Mouse (Mus musculus) intestine, embryonic 16.5 days (tissue): ENCODE data around the gene Ywhab. TPM values are rescaled to one million over a fixed set of nuclear protein-coding genes. Genes with fewer than 3 reads are reported as not detected.

Experiments
- ATAC-seq: fragments of 200-750 bp; cut with Nextera tagmentation; 2 replicates; pipeline ENCODE4 v1.8.0; 2017; ENCODE audit warnings: moderate TSS enrichment, moderate library complexity
- H3K27ac ChIP-seq: fragments of 300-500 bp; sonication (generic); 2 replicates; pipeline ENCODE4 v1.5.1; 2014; ENCODE audit warnings: mild to moderate bottlenecking, low read length
- H3K27me3 ChIP-seq: fragments of 300-500 bp; sonication (generic); replicated peaks from 2 replicates; pipeline ENCODE4 v1.6.1; 2014; ENCODE audit warnings: low read length, control low read depth, mixed read lengths; ENCODE audit not compliant: control insufficient read depth, insufficient read depth
- H3K36me3 ChIP-seq: fragments of 300-500 bp; sonication (generic); 2 replicates; pipeline ENCODE4 v1.6.1; 2014; ENCODE audit warnings: low read length, control low read depth; ENCODE audit not compliant: control insufficient read depth, insufficient read depth
- H3K4me1 ChIP-seq: fragments of 300-500 bp; sonication (generic); 2 replicates; pipeline ENCODE4 v1.6.1; 2014; ENCODE audit warnings: low read length, control low read depth, mixed read lengths; ENCODE audit not compliant: control insufficient read depth, insufficient read depth
- H3K4me2 ChIP-seq: fragments of 300-500 bp; sonication (generic); 2 replicates; pipeline ENCODE4 v1.6.1; 2014; ENCODE audit warnings: low read depth, low read length, control low read depth
- H3K4me3 ChIP-seq: fragments of 300-500 bp; sonication (generic); 2 replicates; pipeline ENCODE4 v1.5.1; 2014; ENCODE audit warnings: mild to moderate bottlenecking, low read length
- H3K9ac ChIP-seq: fragments of 300-500 bp; sonication (generic); 2 replicates; pipeline ENCODE4 v1.6.1; 2014; ENCODE audit warnings: low read depth, low read length
- H3K9me3 ChIP-seq: fragments of 300-500 bp; sonication (generic); 2 replicates; pipeline ENCODE4 v1.6.1; 2016; ENCODE audit warnings: low read length, control low read depth; ENCODE audit not compliant: control insufficient read depth
- WGBS: fragments of 180-500 bp; shearing (Covaris S2); extraction: QIAGEN DNeasy Blood & Tissue Kit; methylation state at CpG from one replicate; pipeline ENCODE4 v1.1.7; 2014; 5-methylcytosine and 5-hydroxymethylcytosine counted together
- polyA plus RNA-seq: library from polyadenylated mRNA; unstranded; fragments of >200 nt; fragmentation: Nextera tagmentation; extraction: Ambion mirVana; gene quantifications from 2 replicates; pipeline ENCODE4 v1.2.1, GENCODE M21; 2015

The Ywhab gene
- polyA plus RNA-seq: 233 and 238 TPM in 2 replicates

GRCm38 (mm10) chr2:163994654-163994976 is at the start of gene Ywhab:
Ywhab (plus strand) TSS chr2:163994960.
- Histone ChIP-seq H3K4me1 (peaks cover 17% of the 10 kb centered on the region), H3K4me2 (peak within 1 kb of the TSS; percentile 73), H3K9me3 (no peaks in the 10 kb centered on the region), H3K36me3 (no peaks in the 10 kb centered on the region), H3K9ac (peak within 1 kb of the TSS; percentile 95), H3K27me3 (no peaks in the 10 kb centered on the region), H3K4me3 (peak within 1 kb of the TSS; percentile 94), H3K27ac (peak within 1 kb of the TSS; percentile 98)
- 0% methylated on average over 12 of the region's 14 CpGs for WGBS
- ATAC-seq: no peak

- Histone ChIP-seq H3K4me3 (no peak overlapping the region), H3K4me1 (no peaks in the 10 kb centered on the region), H3K9me3 (no peaks in the 10 kb centered on the region), H3K27me3 (no peaks in the 10 kb centered on the region), H3K9ac (no peak overlapping the region), H3K27ac (no peak overlapping the region), H3K4me2 (no peak overlapping the region), H3K36me3 (no peaks in the 10 kb centered on the region)
- ATAC-seq: no peak
- WGBS: 69% methylated on average over 15 of the region's 15 CpGs
These were observed 48.5 kb upstream of the Ywhab start for GRCm38 (mm10) chr2:163946221-163946620.

- H3K36me3 ChIP-seq: no peaks in the 10 kb centered on the region
- H3K4me3 ChIP-seq: no peak overlapping the region
- no peak for ATAC-seq
- H3K27me3 ChIP-seq: no peaks in the 10 kb centered on the region
- 70% methylated on average over 7 of the region's 7 CpGs for WGBS
- no peaks in the 10 kb centered on the region for H3K4me1 ChIP-seq
- no peaks in the 10 kb centered on the region for H3K9me3 ChIP-seq
- H3K4me2 ChIP-seq: no peak overlapping the region
- H3K9ac ChIP-seq: no peak overlapping the region
- H3K27ac ChIP-seq: no peak overlapping the region
These were observed 46.8 kb upstream of the Ywhab start for GRCm38 (mm10) chr2:163947976-163948375.

- 0 out of 2 replicates have a peak, but pooled peaks have one; percentile 36 for ATAC-seq
- Histone ChIP-seq H3K36me3 (no peaks in the 10 kb centered on the region), H3K4me3 (no peak overlapping the region), H3K9me3 (no peaks in the 10 kb centered on the region), H3K4me1 (no peaks in the 10 kb centered on the region), H3K4me2 (no peak overlapping the region), H3K27ac (no peak overlapping the region), H3K9ac (no peak overlapping the region), H3K27me3 (no peaks in the 10 kb centered on the region)
- 28% methylated on average over 4 of the region's 4 CpGs for WGBS
These were observed 43.0 kb upstream of the Ywhab start for GRCm38 (mm10) chr2:163951770-163952169.

- H3K4me2 ChIP-seq: no peak overlapping the region
- no peaks in the 10 kb centered on the region for H3K9me3 ChIP-seq
- 46% methylated on average over 7 of the region's 7 CpGs for WGBS
- no peak for ATAC-seq
- no peaks in the 10 kb centered on the region for H3K36me3 ChIP-seq
- no peaks in the 10 kb centered on the region for H3K27me3 ChIP-seq
- no peak overlapping the region for H3K27ac ChIP-seq
- H3K4me3 ChIP-seq: no peak overlapping the region
- H3K9ac ChIP-seq: no peak overlapping the region
- H3K4me1 ChIP-seq: no peaks in the 10 kb centered on the region
These were observed 41.0 kb upstream of the Ywhab start for GRCm38 (mm10) chr2:163953622-163954310.

- no peak overlapping the region for H3K4me2 ChIP-seq
- no peaks in the 10 kb centered on the region for H3K36me3 ChIP-seq
- no peak overlapping the region for H3K9ac ChIP-seq
- no peaks in the 10 kb centered on the region for H3K9me3 ChIP-seq
- H3K27ac ChIP-seq: no peak overlapping the region
- no peak overlapping the region for H3K4me3 ChIP-seq
- no peak for ATAC-seq
- H3K4me1 ChIP-seq: no peaks in the 10 kb centered on the region
- no peaks in the 10 kb centered on the region for H3K27me3 ChIP-seq
- 59% methylated on average over 18 of the region's 19 CpGs for WGBS
These were observed 29.9 kb upstream of the Ywhab start for GRCm38 (mm10) chr2:163964606-163965560.

GRCm38 (mm10) chr2:163965706-163966105 is 29.1 kb upstream of the Ywhab start:
- no peak for ATAC-seq
- Histone ChIP-seq H3K4me2 (no peak overlapping the region), H3K4me1 (no peaks in the 10 kb centered on the region), H3K9me3 (no peaks in the 10 kb centered on the region), H3K27ac (no peak overlapping the region), H3K36me3 (no peaks in the 10 kb centered on the region), H3K9ac (no peak overlapping the region), H3K4me3 (no peak overlapping the region), H3K27me3 (no peaks in the 10 kb centered on the region)
- 79% methylated on average over 7 of the region's 7 CpGs for WGBS

- Histone ChIP-seq H3K9me3 (no peaks in the 10 kb centered on the region), H3K9ac (no peak overlapping the region), H3K4me2 (no peak overlapping the region), H3K36me3 (no peaks in the 10 kb centered on the region), H3K27ac (no peak overlapping the region), H3K4me1 (no peaks in the 10 kb centered on the region), H3K27me3 (no peaks in the 10 kb centered on the region), H3K4me3 (no peak overlapping the region)
- 4% methylated on average over 5 of the region's 5 CpGs for whole genome bisulfite sequencing
- ATAC-seq: no peak
These were observed 26.2 kb upstream of the Ywhab start for GRCm38 (mm10) chr2:163968581-163968980.

GRCm38 (mm10) chr2:163970326-163970725 is 24.4 kb upstream of the Ywhab start:
- H3K27ac ChIP-seq: no peak overlapping the region
- H3K9ac ChIP-seq: no peak overlapping the region
- no peak overlapping the region for H3K4me3 ChIP-seq
- H3K36me3 ChIP-seq: no peaks in the 10 kb centered on the region
- H3K4me1 ChIP-seq: no peaks in the 10 kb centered on the region
- H3K9me3 ChIP-seq: no peaks in the 10 kb centered on the region
- ATAC-seq: no peak
- no peaks in the 10 kb centered on the region for H3K27me3 ChIP-seq
- 43% methylated on average over 3 of the region's 3 CpGs for WGBS
- H3K4me2 ChIP-seq: no peak overlapping the region
